Mouse (Mus musculus): ENCODE data around the gene Calm3. TPM values are rescaled to one million over a fixed set of nuclear protein-coding genes. Genes with fewer than 3 reads are reported as not detected.

Gene Calm3
- total and polyA plus RNA-seq, 3 experiments, result 294 to 623 (median 326) TPM

GRCm38 (mm10) chr7:16923283-16924036 is 454 bp downstream of the Calm3 start (continued):
- TF ChIP-seq MAFK (IDR thresholded peaks at IDR 0.05; ENCODE audit: insufficient replicate concordance, low read length), result no peak
- TF ChIP-seq MAZ (IDR thresholded peaks at IDR 0.05; ENCODE audit: low read depth, low read length), result no peak

- peak overlapping the region; percentile 92 for H3K9ac ChIP-seq (ENCODE audit: insufficient read depth, low read depth)
- H3K4me3 ChIP-seq (replicated peaks in 1 of 3; ENCODE audit: low read depth in 2 of 3, low read length in 2 of 3, poor library complexity in 1 of 3), result peak overlapping the region; percentile 62 to 93 (median 78)
- no peaks in the 10 kb centered on the region for H3K9me3 ChIP-seq (replicated peaks; ENCODE audit: low read length)
- peaks cover 29 to 50% of the 10 kb centered on the region in 2 experiments for H3K36me3 ChIP-seq (replicated peaks in 1 of 2; ENCODE audit: control insufficient read depth in 1 of 2, insufficient read depth in 1 of 2, low read length in 1 of 2)
- H3K79me2 ChIP-seq (replicated peaks; ENCODE audit: control insufficient read depth, extremely low read depth, insufficient read depth, poor library complexity, severe bottlenecking), result peaks cover 41% of the 10 kb centered on the region
- dilution Hi-C loops (cut with MboI; ENCODE audit: extremely low pct_ligation_motif_present, extremely low pct_unique_long_range_greater_than_20kb, low sequenced_read_pairs) (no loop called here), in situ Hi-C loops (cut with MboI; ENCODE audit: low pct_ligation_motif_present, low pct_unique_long_range_greater_than_20kb, low sequenced_read_pairs) (no loop called here)
- H3K4me2 ChIP-seq (ENCODE audit: insufficient read depth, low read depth, poor library complexity, severe bottlenecking), result peak overlapping the region; percentile 70
- H3K27me3 ChIP-seq (replicated peaks), result no peaks in the 10 kb centered on the region
- TF ChIP-seq NRF1 (IDR thresholded peaks at IDR 0.05; ENCODE audit: low read depth, low read length) (no peak), ZMIZ1 (IDR thresholded peaks at IDR 0.05; ENCODE audit: low read depth, low read length) (no peak), MYC (IDR thresholded peaks at IDR 0.05; ENCODE audit: low read depth, low read length) (no peak), TBP (conservative IDR thresholded peaks at IDR 0.05; ENCODE audit: low read depth, low read length) (no peak), USF2 (conservative IDR thresholded peaks at IDR 0.05; ENCODE audit: low read depth, low read length) (no peak), SIN3A (IDR thresholded peaks at IDR 0.05; ENCODE audit: low read length) (no peak), USF1 (IDR thresholded peaks at IDR 0.05; ENCODE audit: low read depth, low read length) (no peak)
- no peak overlapping the region for H3K27ac ChIP-seq (ENCODE audit: insufficient read depth, low read depth)
- DNase-seq (ENCODE audit: extremely low read depth), result no peak
- peaks cover 7 to 34% of the 10 kb centered on the region in 2 experiments for H3K4me1 ChIP-seq (ENCODE audit: control insufficient read depth in 1 of 2, insufficient read depth in 2 of 2)
These were observed 1.4 kb downstream of the Calm3 start for GRCm38 (mm10) chr7:16922360-16922973.

GRCm38 (mm10) chr7:16921881-16922335 is 2.0 kb downstream of the Calm3 start:
- Histone ChIP-seq H3K4me2 (ENCODE audit: insufficient read depth, low read depth, poor library complexity, severe bottlenecking) (peak overlapping the region; percentile 70; the same call in 1 of the 2 replicates), H3K4me3 (replicated peaks in 1 of 3; ENCODE audit: low read depth in 2 of 3, low read length in 2 of 3, poor library complexity in 1 of 3) (no peak overlapping the region), H3K9ac (ENCODE audit: insufficient read depth, low read depth) (no peak overlapping the region), H3K79me2 (replicated peaks; ENCODE audit: control insufficient read depth, extremely low read depth, insufficient read depth, poor library complexity, severe bottlenecking) (peaks cover 41% of the 10 kb centered on the region), H3K27ac (ENCODE audit: insufficient read depth, low read depth) (no peak overlapping the region), H3K4me1 (ENCODE audit: control insufficient read depth in 1 of 2, insufficient read depth in 2 of 2) (peaks cover 7 to 34% of the 10 kb centered on the region in 2 experiments), H3K27me3 (replicated peaks) (no peaks in the 10 kb centered on the region), H3K36me3 (replicated peaks in 1 of 2; ENCODE audit: control insufficient read depth in 1 of 2, insufficient read depth in 1 of 2, low read length in 1 of 2) (peaks cover 35 to 56% of the 10 kb centered on the region in 2 experiments), H3K9me3 (replicated peaks; ENCODE audit: low read length) (no peaks in the 10 kb centered on the region)
- TF ChIP-seq POLR2A (IDR thresholded peaks at IDR 0.05; ENCODE audit: low read depth, low read length) (no peak), TBP (conservative IDR thresholded peaks at IDR 0.05; ENCODE audit: low read depth, low read length) (no peak), CHD2 (IDR thresholded peaks at IDR 0.05; ENCODE audit: low read length) (no peak), JUND (conservative IDR thresholded peaks at IDR 0.05; ENCODE audit: low read depth, low read length) (no peak), UBTF (IDR thresholded peaks at IDR 0.05; ENCODE audit: low read depth, low read length) (no peak), MYC (IDR thresholded peaks at IDR 0.05; ENCODE audit: low read depth, low read length) (no peak), ZMIZ1 (IDR thresholded peaks at IDR 0.05; ENCODE audit: low read depth, low read length) (no peak), MAZ (IDR thresholded peaks at IDR 0.05; ENCODE audit: low read depth, low read length) (no peak), RCOR1 (conservative IDR thresholded peaks at IDR 0.05; ENCODE audit: low read depth, low read length) (no peak), CHD1 (IDR thresholded peaks at IDR 0.05; ENCODE audit: low read depth, low read length) (no peak), USF1 (IDR thresholded peaks at IDR 0.05; ENCODE audit: low read depth, low read length) (no peak), ZKSCAN1 (IDR thresholded peaks at IDR 0.05; ENCODE audit: borderline replicate concordance, low read depth, low read length) (no peak), POLR2AphosphoS2 (IDR thresholded peaks at IDR 0.05; ENCODE audit: low read depth, low read length) (no peak), GABPA (IDR thresholded peaks at IDR 0.05; ENCODE audit: insufficient replicate concordance, low read depth, low read length) (no peak), ZC3H11A (IDR thresholded peaks at IDR 0.05; ENCODE audit: low read depth, low read length) (no peak), E2F4 (IDR thresholded peaks at IDR 0.05; ENCODE audit: insufficient replicate concordance, low read depth, low read length) (no peak), NRF1 (IDR thresholded peaks at IDR 0.05; ENCODE audit: low read depth, low read length) (no peak), IRF4 (IDR thresholded peaks at IDR 0.05; ENCODE audit: low read depth, low read length) (no peak), TCF12 (IDR thresholded peaks at IDR 0.05; ENCODE audit: low read depth, low read length) (no peak), ZNF384 (IDR thresholded peaks at IDR 0.05; ENCODE audit: low read depth, low read length) (no peak)
- dilution Hi-C loops (cut with MboI; ENCODE audit: extremely low pct_ligation_motif_present, extremely low pct_unique_long_range_greater_than_20kb, low sequenced_read_pairs), result no loop called here
- no peak for DNase-seq (ENCODE audit: extremely low read depth)
- in situ Hi-C loops (cut with MboI; ENCODE audit: low pct_ligation_motif_present, low pct_unique_long_range_greater_than_20kb, low sequenced_read_pairs), result no loop called here

Data from CH12.LX (cell line).